Mouse (Mus musculus): Measurements from ENCODE around the gene Samd15.

DNA sequence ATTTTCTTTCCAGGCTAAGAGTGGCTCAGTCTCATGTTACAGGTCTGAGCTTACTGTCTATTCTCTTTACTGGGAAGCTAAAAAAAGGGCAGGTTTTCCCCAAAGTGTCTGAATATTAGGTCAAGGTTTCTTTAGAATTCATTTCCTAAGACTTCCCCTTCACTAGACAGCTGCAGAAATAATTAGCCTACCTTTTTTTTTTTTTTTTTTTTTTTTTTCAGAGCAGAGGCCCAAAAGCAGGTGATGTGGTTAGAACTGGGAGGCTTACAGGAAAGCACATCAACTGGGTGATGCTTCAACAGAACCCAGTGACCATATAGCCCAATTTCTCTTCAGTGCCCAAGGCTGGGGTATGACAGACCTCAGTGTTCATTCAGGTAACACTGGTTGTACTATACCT lies 3.2 kb upstream of the Samd15 start:
- TF ChIP-seq FLI1 (IDR thresholded peaks at IDR 0.05; ENCODE audit: low read length) (no peak), GATA1 (IDR thresholded peaks at IDR 0.05; ENCODE audit: borderline replicate concordance, low read length) (no peak)
